Mouse (Mus musculus): ENCODE data around the gene Olfr853. TPM values are rescaled to one million over a fixed set of nuclear protein-coding genes. Genes with fewer than 3 reads are reported as not detected.

Gene Olfr853
- not detected for total RNA-seq (2023)

DNA sequence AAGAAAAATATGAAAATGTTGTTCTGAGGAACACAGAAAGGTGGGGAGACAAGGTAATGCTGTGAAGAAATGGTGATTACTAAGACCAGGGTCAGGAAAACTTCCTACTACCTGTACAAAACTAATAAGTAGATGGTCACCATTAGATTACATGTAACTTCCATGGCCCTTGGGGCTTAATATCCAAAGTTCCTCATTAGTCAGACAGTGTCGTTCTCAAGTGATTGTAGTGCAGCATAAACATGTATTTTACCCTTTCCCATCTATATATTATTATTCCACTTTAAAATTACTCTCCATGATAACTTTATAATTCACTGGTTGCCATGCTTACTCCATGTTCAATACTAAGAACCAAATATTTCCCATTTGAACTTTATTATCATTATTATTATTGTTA lies at the start of gene Olfr853:
Gene Olfr853 (minus strand): TSS at position 101 of the 400 bp plus-strand sequence.

DNA sequence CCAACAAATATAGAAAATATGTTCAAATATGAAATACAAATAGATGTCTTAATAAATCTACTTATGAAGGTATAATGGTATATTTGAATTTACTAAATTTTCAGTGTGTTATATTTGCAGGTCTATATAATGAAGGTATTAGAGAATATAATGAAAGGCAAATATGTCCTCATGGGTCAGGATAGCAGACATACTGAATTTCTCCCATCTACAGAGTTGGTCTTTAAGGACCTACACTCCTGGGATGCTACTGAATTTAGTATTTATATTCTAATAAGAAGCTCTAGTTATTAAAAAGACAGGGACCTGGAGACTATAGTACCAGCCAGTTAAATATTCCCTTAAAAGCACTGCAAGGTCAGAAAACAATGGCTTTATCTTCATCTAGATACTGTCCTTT lies 41.4 kb upstream of the Olfr853 start, which contains the start of gene Olfr855:
Gene Olfr855 (plus strand): TSS at position 301 of the 400 bp plus-strand sequence.

GRCm38 (mm10) chr9:19567282-19567681 lies 26.4 kb upstream of the Olfr853 start, which contains the start of gene Olfr854:
Gene Olfr854, minus strand, starts transcription at chr9:19567382.

DNA sequence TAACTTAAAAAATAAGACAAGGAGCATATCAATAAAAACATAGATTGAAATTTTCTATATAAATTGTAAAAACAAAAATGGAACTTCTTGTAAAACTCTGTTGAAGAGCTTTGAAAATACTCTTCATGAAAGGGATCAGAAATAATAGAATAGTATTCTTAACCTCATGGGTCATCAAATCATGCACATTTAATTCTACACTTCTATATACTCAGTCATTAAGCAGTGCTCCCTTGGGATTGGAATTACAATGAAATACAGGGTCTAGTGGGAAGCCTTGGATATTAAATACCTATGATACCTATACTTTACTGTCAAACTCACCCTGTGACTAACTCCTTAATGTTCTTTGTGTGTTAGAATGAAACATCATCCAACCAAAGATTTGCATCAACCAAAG lies 47.9 kb downstream of the Olfr853 start, which contains the start of gene Olfr851:
Gene Olfr851 (plus strand): TSS at position 301 of the 400 bp plus-strand sequence.

Other genes with a start within 250 kb of the Olfr853 start
- not detected for gene Olfr844, start 224.7 kb downstream of the Olfr853 start, total RNA-seq (2023)
- gene Olfr845, start 204.6 kb downstream of the Olfr853 start, total RNA-seq (2023), result not detected
- not detected for gene Olfr846, start 177.1 kb downstream of the Olfr853 start, total RNA-seq (2023)
- not detected for gene Olfr847, start 162.4 kb downstream of the Olfr853 start, total RNA-seq (2023)
- not detected for gene Olfr849, start 100.8 kb downstream of the Olfr853 start, total RNA-seq (2023)
- gene Olfr850, start 62.8 kb downstream of the Olfr853 start, total RNA-seq (2023), result not detected
- not detected for gene Olfr851, start 47.8 kb downstream of the Olfr853 start, total RNA-seq (2023)
- gene Olfr854, start 26.3 kb upstream of the Olfr853 start, total RNA-seq (2023), result not detected
- not detected for gene Olfr855, start 41.5 kb upstream of the Olfr853 start, total RNA-seq (2023)
- 35.3 TPM for gene Zfp317, start 81.0 kb upstream of the Olfr853 start, total RNA-seq (2023)
- not detected for gene Olfr857, start 168.4 kb upstream of the Olfr853 start, total RNA-seq (2023)
- gene Olfr58, start 239.2 kb upstream of the Olfr853 start, total RNA-seq (2023), result not detected